In genomic region chr10:91181461-91182288, GRCm38 (mm10) we compare ENCODE assay signal across 8 mouse cellular contexts. TPM values are rescaled to one million over a fixed set of nuclear protein-coding genes. Genes with fewer than 3 reads are reported as not detected.
DNase-seq lines count a peak whose midpoint lies in the region; ATAC-seq and TF ChIP-seq lines count a peak whose summit lies in the region.

No protein-coding gene starts in this region.

- peak overlapping the region; percentile 61 to 90 (median 80) for H3K4me3 ChIP-seq in CH12.LX (replicated peaks in 1 of 3; ENCODE audit: low read depth in 2 of 3, low read length in 2 of 3, poor library complexity in 1 of 3)
- H3K4me3 ChIP-seq in forebrain, embryonic 12.5 days (replicated peaks), result peak overlapping the region; percentile 54
- peak overlapping the region; percentile 48 for H3K4me3 ChIP-seq in heart, postnatal 0 days (ENCODE audit: low read depth, low read length)
- peak overlapping the region; percentile 72 for H3K4me3 ChIP-seq in liver, embryonic 16.5 days (ENCODE audit: low read depth, low read length)
- H3K4me3 ChIP-seq in neural tube, embryonic 13.5 days, result peak overlapping the region; percentile 51
- peak overlapping the region; percentile 99 for H3K4me3 ChIP-seq in testis, adult 2 months (ENCODE audit: control insufficient read depth, low read depth, low read length)

- H3K27me3 ChIP-seq in CH12.LX (replicated peaks), result no peaks in the 10 kb centered on the region
- no peaks in the 10 kb centered on the region for H3K27me3 ChIP-seq in forebrain, embryonic 12.5 days
- H3K27me3 ChIP-seq in heart, postnatal 0 days (ENCODE audit: control insufficient read depth, insufficient read depth, low read length), result no peaks in the 10 kb centered on the region
- H3K27me3 ChIP-seq in liver, embryonic 16.5 days (ENCODE audit: control insufficient read depth, insufficient read depth, low read depth, low read length), result no peaks in the 10 kb centered on the region
- no peaks in the 10 kb centered on the region for H3K27me3 ChIP-seq in neural tube, embryonic 13.5 days
- H3K27me3 ChIP-seq in testis, adult 2 months (ENCODE audit: control insufficient read depth, insufficient read depth, low read length), result no peaks in the 10 kb centered on the region

- H3K36me3 ChIP-seq in CH12.LX (replicated peaks in 1 of 2; ENCODE audit: control insufficient read depth in 1 of 2, insufficient read depth in 1 of 2, low read length in 1 of 2), result peaks cover 0 to 3% of the 10 kb centered on the region in 2 experiments
- no peaks in the 10 kb centered on the region for H3K36me3 ChIP-seq in forebrain, embryonic 12.5 days (replicated peaks)
- H3K36me3 ChIP-seq in heart, postnatal 0 days (replicated peaks; ENCODE audit: control insufficient read depth, insufficient read depth, low read length), result no peaks in the 10 kb centered on the region
- H3K36me3 ChIP-seq in liver, embryonic 16.5 days (ENCODE audit: control insufficient read depth, insufficient read depth), result no peaks in the 10 kb centered on the region
- H3K36me3 ChIP-seq in neural tube, embryonic 13.5 days, result no peaks in the 10 kb centered on the region
- no peaks in the 10 kb centered on the region for H3K36me3 ChIP-seq in testis, adult 2 months (ENCODE audit: control insufficient read depth, insufficient read depth, low read length)

- no peak; the same call in 1 of the 2 replicates for TF ChIP-seq EP300 in CH12.LX (IDR thresholded peaks at IDR 0.05; ENCODE audit: low read length)
- peak; percentile 94 for TF ChIP-seq EP300 in heart, postnatal 0 days (IDR thresholded peaks at IDR 0.05; ENCODE audit: low read depth)

- H3K79me2 ChIP-seq in CH12.LX (replicated peaks; ENCODE audit: control insufficient read depth, extremely low read depth, insufficient read depth, poor library complexity, severe bottlenecking), result no peaks in the 10 kb centered on the region; the same call in 1 of the 2 replicates

- peaks cover 9 to 17% of the 10 kb centered on the region in 2 experiments; a peak in 2 of 4 replicates for H3K4me1 ChIP-seq in CH12.LX (ENCODE audit: control insufficient read depth in 1 of 2, insufficient read depth in 2 of 2)
- peaks cover 23% of the 10 kb centered on the region for H3K4me1 ChIP-seq in forebrain, embryonic 12.5 days
- peaks cover 4% of the 10 kb centered on the region; the same call in 1 of the 2 replicates for H3K4me1 ChIP-seq in heart, postnatal 0 days (ENCODE audit: control insufficient read depth, insufficient read depth)
- peaks cover 37% of the 10 kb centered on the region for H3K4me1 ChIP-seq in liver, embryonic 16.5 days (ENCODE audit: control insufficient read depth, low read depth, low read length)
- H3K4me1 ChIP-seq in neural tube, embryonic 13.5 days (replicated peaks), result peaks cover 29% of the 10 kb centered on the region
- H3K4me1 ChIP-seq in testis, adult 2 months (ENCODE audit: control insufficient read depth, insufficient read depth, low read length), result peaks cover 2% of the 10 kb centered on the region

- H3K27ac ChIP-seq in CH12.LX (ENCODE audit: insufficient read depth, low read depth), result peak overlapping the region; percentile 99
- peak overlapping the region; percentile 99 for H3K27ac ChIP-seq in forebrain, embryonic 12.5 days
- peak overlapping the region; percentile 96 for H3K27ac ChIP-seq in heart, postnatal 0 days (ENCODE audit: low read depth)
- H3K27ac ChIP-seq in liver, embryonic 16.5 days (ENCODE audit: low read length), result peak overlapping the region; percentile 100
- H3K27ac ChIP-seq in neural tube, embryonic 13.5 days (replicated peaks), result peak overlapping the region; percentile 98
- H3K27ac ChIP-seq in testis, adult 2 months (ENCODE audit: control insufficient read depth, insufficient read depth, low read depth, low read length), result peak overlapping the region; percentile 100

- TF ChIP-seq RAD21 in CH12.LX (IDR thresholded peaks at IDR 0.05; ENCODE audit: low read depth, low read length), result no peak

- peak; percentile 96 for DNase-seq in CH12.LX (ENCODE audit: extremely low read depth)
- DNase-seq in c-Kit-positive CD71-positive TER-119-negative erythroid progenitor cells, embryonic 14.5 days (ENCODE audit: low read depth), result peak; percentile 94
- peak; percentile 97 for DNase-seq in heart, postnatal 0 days (ENCODE audit: low spot score)
- DNase-seq in kidney, postnatal 4 days, result peak; percentile 100

- peak overlapping the region; percentile 97 for H3K9ac ChIP-seq in CH12.LX (ENCODE audit: insufficient read depth, low read depth)
- H3K9ac ChIP-seq in forebrain, embryonic 12.5 days, result peak overlapping the region; percentile 66
- H3K9ac ChIP-seq in heart, postnatal 0 days (replicated peaks; ENCODE audit: low read depth, low read length), result peak overlapping the region; percentile 67
- H3K9ac ChIP-seq in liver, embryonic 16.5 days (ENCODE audit: low read depth, low read length), result peak overlapping the region; percentile 82
- peak overlapping the region; percentile 78 for H3K9ac ChIP-seq in neural tube, embryonic 13.5 days

- H3K9me3 ChIP-seq in CH12.LX (replicated peaks; ENCODE audit: low read length), result no peaks in the 10 kb centered on the region
- no peaks in the 10 kb centered on the region for H3K9me3 ChIP-seq in forebrain, embryonic 12.5 days
- H3K9me3 ChIP-seq in heart, postnatal 0 days (replicated peaks; ENCODE audit: control insufficient read depth, low read length), result no peaks in the 10 kb centered on the region
- H3K9me3 ChIP-seq in liver, embryonic 16.5 days (replicated peaks; ENCODE audit: control insufficient read depth, low read length), result no peaks in the 10 kb centered on the region
- H3K9me3 ChIP-seq in neural tube, embryonic 13.5 days, result no peaks in the 10 kb centered on the region

- in situ Hi-C loops in CH12.LX (cut with MboI; ENCODE audit: low pct_ligation_motif_present, low pct_unique_long_range_greater_than_20kb, low sequenced_read_pairs), result no loop called here

- TF ChIP-seq POLR2A in CH12.LX (IDR thresholded peaks at IDR 0.05; ENCODE audit: low read depth, low read length), result peak; percentile 91
- peak; percentile 87 for TF ChIP-seq POLR2A in testis, adult 2 months (IDR thresholded peaks at IDR 0.05; ENCODE audit: control insufficient read depth, low read depth, low read length)

- peak overlapping the region; percentile 79 for H3K4me2 ChIP-seq in CH12.LX (ENCODE audit: insufficient read depth, low read depth, poor library complexity, severe bottlenecking)
- peak overlapping the region; percentile 54 for H3K4me2 ChIP-seq in forebrain, embryonic 12.5 days
- H3K4me2 ChIP-seq in heart, postnatal 0 days (ENCODE audit: low read depth, low read length), result peak overlapping the region; percentile 63
- peak overlapping the region; percentile 70 for H3K4me2 ChIP-seq in liver, embryonic 16.5 days (ENCODE audit: low read depth, low read length)
- peak overlapping the region; percentile 60 for H3K4me2 ChIP-seq in neural tube, embryonic 13.5 days

- dilution Hi-C loops in CH12.LX (cut with MboI; ENCODE audit: extremely low pct_ligation_motif_present, extremely low pct_unique_long_range_greater_than_20kb, low sequenced_read_pairs), result no loop called here

- WGBS in forebrain, embryonic 12.5 days, result under 1% methylated on average over 69 of the region's 69 CpGs
- WGBS in heart, postnatal 0 days, result under 1% methylated on average over 69 of the region's 69 CpGs
- under 1% methylated on average over 65 of the region's 69 CpGs for WGBS in liver, embryonic 16.5 days (ENCODE audit: insufficient replicate concordance)
- under 1% methylated on average over 69 of the region's 69 CpGs for WGBS in neural tube, embryonic 13.5 days

- no peak for TF ChIP-seq CTCF in CH12.LX (conservative IDR thresholded peaks at IDR 0.05 in 1 of 2, IDR thresholded peaks at IDR 0.05 in 1 of 2; ENCODE audit: low read depth in 2 of 2, low read length in 2 of 2)
- TF ChIP-seq CTCF in heart, postnatal 0 days (IDR thresholded peaks at IDR 0.05; ENCODE audit: low read depth), result peak; percentile 4; the same call in 1 of the 2 replicates
- no peak for TF ChIP-seq CTCF in testis, adult 2 months (IDR thresholded peaks at IDR 0.05; ENCODE audit: control insufficient read depth, insufficient read depth, insufficient replicate concordance, low read depth, low read length)

- ATAC-seq in forebrain, embryonic 12.5 days (ENCODE audit: low FRiP score), result peak; percentile 91
- peak; percentile 92 for ATAC-seq in heart, postnatal 0 days (ENCODE audit: insufficient read depth, low read depth)
- ATAC-seq in liver, embryonic 16.5 days (ENCODE audit: low read depth), result peak; percentile 89
- ATAC-seq in neural tube, embryonic 13.5 days (ENCODE audit: low read depth), result peak; percentile 92

TF ChIP-seq in CH12.LX, 34 proteins besides CTCF, POLR2A, EP300 and RAD21 (continues in another document):
- TF ChIP-seq MEF2A (IDR thresholded peaks at IDR 0.05; ENCODE audit: borderline replicate concordance, low read depth, low read length) (peak; percentile 55), E2F4 (IDR thresholded peaks at IDR 0.05; ENCODE audit: insufficient replicate concordance, low read depth, low read length) (peak; percentile 49), USF1 (IDR thresholded peaks at IDR 0.05; ENCODE audit: low read depth, low read length) (no peak), MAX (IDR thresholded peaks at IDR 0.05; ENCODE audit: low read length) (peak; percentile 78), JUND (conservative IDR thresholded peaks at IDR 0.05; ENCODE audit: low read depth, low read length) (peak; percentile 47; the same call in 1 of the 2 replicates)

RNA-seq across cellular contexts. Expression of gene Tmpo, which starts 0.6 kb away (rescaled TPM):
- total RNA-seq in CH12.LX (2012; rRNA removed) (163 and 179 TPM in 2 replicates), CH12.LX (2014; rRNA removed) (467 and 525 TPM in 2 replicates)
- 177 and 198 TPM in 2 replicates for polyA plus RNA-seq in CH12.LX (2012; ENCODE audit: insufficient read length, low read depth)
- polyA plus RNA-seq in forebrain, embryonic 12.5 days (2016; fragmentation: Nextera tagmentation; extraction: Ambion mirVana), result 426 and 438 TPM in 2 replicates
- 114 and 219 TPM in 2 replicates for total RNA-seq in heart, postnatal 0 days (2014; rRNA removed; ENCODE audit: low replicate concordance)
- 61.6 and 62.8 TPM in 2 replicates for polyA plus RNA-seq in heart, postnatal 0 days (2015; fragmentation: Nextera tagmentation; extraction: Ambion mirVana)
- polyA plus RNA-seq in liver, embryonic 16.5 days (2015; fragmentation: Nextera tagmentation; extraction: Ambion mirVana), result 99.2 and 101 TPM in 2 replicates
- polyA plus RNA-seq in neural tube, embryonic 13.5 days (2015; fragmentation: Nextera tagmentation; extraction: Ambion mirVana), result 111 and 141 TPM in 2 replicates
- 17.2 and 17.4 TPM in 2 replicates for polyA plus RNA-seq in testis, adult 2 months (2012; rRNA removed)

RNA-seq across cellular contexts. Expression of gene Slc25a3, which starts 57.8 kb away (rescaled TPM):
- 428 and 431 TPM in 2 replicates for total RNA-seq in CH12.LX (2012; rRNA removed)
- 509 and 560 TPM in 2 replicates for total RNA-seq in CH12.LX (2014; rRNA removed)
- 670 and 792 TPM in 2 replicates for polyA plus RNA-seq in CH12.LX (2012; ENCODE audit: insufficient read length, low read depth)
- 359 and 369 TPM in 2 replicates for polyA plus RNA-seq in forebrain, embryonic 12.5 days (2016; fragmentation: Nextera tagmentation; extraction: Ambion mirVana)
- total RNA-seq in heart, postnatal 0 days (2014; rRNA removed; ENCODE audit: low replicate concordance), result 1,527 and 1,847 TPM in 2 replicates
- polyA plus RNA-seq in heart, postnatal 0 days (2015; fragmentation: Nextera tagmentation; extraction: Ambion mirVana), result 2,043 and 2,050 TPM in 2 replicates
- polyA plus RNA-seq in liver, embryonic 16.5 days (2015; fragmentation: Nextera tagmentation; extraction: Ambion mirVana), result 184 and 186 TPM in 2 replicates
- polyA plus RNA-seq in neural tube, embryonic 13.5 days (2015; fragmentation: Nextera tagmentation; extraction: Ambion mirVana), result 521 and 534 TPM in 2 replicates
- polyA plus RNA-seq in testis, adult 2 months (2012; rRNA removed), result 147 and 151 TPM in 2 replicates

Comparison
In these comparisons a context has a peak if more than half of its experiments do, and no peak if none do; other contexts are left out.
1. Peak in every context shown above with its lines: DNase-seq, ATAC-seq, H3K4me3 ChIP-seq and H3K27ac ChIP-seq.
2. H3K4me3 ChIP-seq: peak in every context shown above with its lines; median percentile 99 in testis, adult 2 months; 80 in CH12.LX; 72 in liver, embryonic 16.5 days; 54 in forebrain, embryonic 12.5 days; 51 in neural tube, embryonic 13.5 days; 48 in heart, postnatal 0 days.